Mouse (Mus musculus) forebrain, embryonic 11.5 days (tissue): Measurements from ENCODE around the gene Plxnd1. TPM values are rescaled to one million over a fixed set of nuclear protein-coding genes. Genes with fewer than 3 reads are reported as not detected.

ENCODE experiments used
- ATAC-seq: fragments of 200-750 bp; cut with Nextera tagmentation; replicated peaks from 2 replicates; pipeline ENCODE4 v1.8.0; 2017; ENCODE audit warnings: moderate TSS enrichment; ENCODE audit not compliant: low FRiP score
- DNase-seq: peaks from one replicate; pipeline ENCODE4 v3.0.0-alpha.2; 2017; ENCODE audit warnings: low spot score
- H3K27ac ChIP-seq: fragments of 300-500 bp; sonication (generic); 2 replicates; pipeline ENCODE4 v1.5.1; 2014; ENCODE audit warnings: low read depth, low read length
- H3K27me3 ChIP-seq: fragments of 300-500 bp; sonication (generic); 2 replicates; pipeline ENCODE4 v1.6.1; 2014; ENCODE audit warnings: mild to moderate bottlenecking, low read length, mixed read lengths; ENCODE audit not compliant: control insufficient read depth, insufficient read depth
- H3K36me3 ChIP-seq: fragments of 300-500 bp; sonication (generic); 2 replicates; pipeline ENCODE4 v1.6.1; 2014; ENCODE audit warnings: mild to moderate bottlenecking, low read length, moderate library complexity, mixed read lengths; ENCODE audit not compliant: control insufficient read depth, insufficient read depth
- H3K4me1 ChIP-seq: fragments of 300-500 bp; sonication (generic); replicated peaks from 2 replicates; pipeline ENCODE4 v1.6.1; 2014; ENCODE audit warnings: low read length, mixed read lengths; ENCODE audit not compliant: control insufficient read depth, insufficient read depth
- H3K4me2 ChIP-seq: fragments of 300-500 bp; sonication (generic); 2 replicates; pipeline ENCODE4 v1.6.1; 2014; ENCODE audit warnings: low read depth, mild to moderate bottlenecking, low read length, moderate library complexity, mixed read lengths; ENCODE audit not compliant: severe bottlenecking
- H3K4me3 ChIP-seq: fragments of 300-500 bp; sonication (generic); 2 replicates; pipeline ENCODE4 v1.5.1; 2014; ENCODE audit warnings: low read depth, low read length
- H3K9ac ChIP-seq: fragments of 300-500 bp; sonication (generic); 2 replicates; pipeline ENCODE4 v1.6.1; 2014; ENCODE audit warnings: low read length
- H3K9me3 ChIP-seq: fragments of 300-500 bp; sonication (generic); 2 replicates; pipeline ENCODE4 v1.6.1; 2016; ENCODE audit warnings: low read length, mixed read lengths; ENCODE audit not compliant: control insufficient read depth
- WGBS: fragments of 180-500 bp; shearing (Covaris S2); extraction: QIAGEN DNeasy Blood & Tissue Kit; methylation state at CpG from one replicate; pipeline ENCODE4 v1.1.7; 2014; 5-methylcytosine and 5-hydroxymethylcytosine counted together
- polyA plus RNA-seq: library from polyadenylated mRNA; unstranded; fragments of >200 nt; fragmentation: Nextera tagmentation; extraction: Ambion mirVana; gene quantifications from 2 replicates; pipeline ENCODE4 v1.2.1, GENCODE M21; 2014

The Plxnd1 gene
- polyA plus RNA-seq, 1 experiment from 2014 or later = 25.5 TPM

DNA sequence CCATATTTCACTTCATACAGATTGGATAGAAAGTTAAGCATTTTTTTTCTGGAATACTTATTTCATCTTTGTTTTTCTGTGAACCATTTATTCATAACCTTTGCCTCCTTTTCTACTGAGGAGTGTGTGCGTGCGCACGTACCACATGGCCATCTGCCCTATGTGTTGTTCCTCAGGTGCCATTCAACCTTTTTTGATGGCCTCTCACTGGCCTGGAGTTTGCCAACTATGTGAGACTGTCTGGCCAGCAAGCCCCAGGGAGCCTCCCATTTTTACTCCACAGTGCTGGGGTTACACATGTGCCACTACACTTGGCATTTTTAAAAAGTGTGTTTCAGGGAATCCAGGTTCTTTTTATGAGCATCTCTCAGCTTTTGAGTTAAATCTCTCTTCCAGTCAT lies 21.1 kb upstream of the Plxnd1 start:
- H3K27ac ChIP-seq = no peak overlapping the region
- H3K9me3 ChIP-seq = no peaks in the 10 kb centered on the region
- no peak for ATAC-seq
- no peak overlapping the region for H3K4me3 ChIP-seq
- DNase-seq = no peak
- H3K27me3 ChIP-seq = no peaks in the 10 kb centered on the region
- no peaks in the 10 kb centered on the region for H3K36me3 ChIP-seq
- H3K4me1 ChIP-seq = no peaks in the 10 kb centered on the region
- 93% methylated on average over 3 of the region's 3 CpGs for WGBS
- H3K4me2 ChIP-seq = no peak overlapping the region
- H3K9ac ChIP-seq = no peak overlapping the region

DNA sequence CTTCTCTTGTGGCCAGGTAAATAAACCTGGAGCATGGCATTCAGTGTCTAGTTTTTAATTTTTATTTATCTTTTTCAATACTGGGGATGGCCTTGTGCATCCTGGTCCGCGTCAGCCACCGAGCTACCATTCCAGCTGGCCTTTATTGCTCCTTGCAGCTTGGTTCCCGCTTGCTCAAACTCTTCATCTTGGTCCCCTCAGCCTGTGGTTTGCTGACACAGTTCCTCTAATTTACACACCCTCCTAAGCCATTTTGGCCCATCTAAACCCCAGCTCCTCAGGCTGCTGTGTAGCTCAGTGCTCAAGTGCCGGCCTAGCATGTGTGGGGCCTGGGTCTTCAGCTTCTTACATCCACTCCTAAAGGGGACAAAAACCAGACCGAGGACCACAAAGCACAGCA lies 19.3 kb upstream of the Plxnd1 start:
- H3K9ac ChIP-seq = no peak overlapping the region
- no peak overlapping the region for H3K4me3 ChIP-seq
- no peaks in the 10 kb centered on the region for H3K4me1 ChIP-seq
- 87% methylated on average over 6 of the region's 6 CpGs for WGBS
- H3K4me2 ChIP-seq = no peak overlapping the region
- H3K27me3 ChIP-seq = no peaks in the 10 kb centered on the region
- H3K9me3 ChIP-seq = no peaks in the 10 kb centered on the region
- DNase-seq (no peak), ATAC-seq (no peak)
- H3K36me3 ChIP-seq = no peaks in the 10 kb centered on the region
- H3K27ac ChIP-seq = no peak overlapping the region

DNA sequence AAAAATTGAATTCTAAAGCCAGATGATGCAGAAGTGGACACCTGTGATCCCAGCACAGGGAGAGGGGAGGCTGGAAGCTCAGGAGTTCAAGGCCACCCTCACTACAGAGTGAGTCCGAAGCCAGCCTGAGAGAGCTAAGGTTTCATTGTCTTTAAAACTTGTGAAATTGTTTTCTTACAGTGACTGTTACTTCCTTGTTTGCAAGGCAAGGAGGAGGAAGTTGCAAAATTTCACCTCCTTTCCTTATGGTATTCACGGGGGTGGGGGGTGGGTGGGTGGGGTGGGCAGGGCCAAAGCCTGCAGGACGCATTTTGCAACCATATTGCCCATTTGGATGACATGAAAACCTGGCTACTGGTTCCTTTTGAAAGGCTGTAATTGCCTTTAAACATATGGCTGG lies 18.9 kb upstream of the Plxnd1 start:
- Histone ChIP-seq H3K4me1 (no peaks in the 10 kb centered on the region), H3K4me2 (no peak overlapping the region), H3K9ac (no peak overlapping the region), H3K27me3 (no peaks in the 10 kb centered on the region), H3K36me3 (no peaks in the 10 kb centered on the region), H3K27ac (no peak overlapping the region), H3K9me3 (no peaks in the 10 kb centered on the region), H3K4me3 (no peak overlapping the region)
- WGBS = 86% methylated on average over 3 of the region's 3 CpGs
- ATAC-seq = no peak
- DNase-seq = no peak

DNA sequence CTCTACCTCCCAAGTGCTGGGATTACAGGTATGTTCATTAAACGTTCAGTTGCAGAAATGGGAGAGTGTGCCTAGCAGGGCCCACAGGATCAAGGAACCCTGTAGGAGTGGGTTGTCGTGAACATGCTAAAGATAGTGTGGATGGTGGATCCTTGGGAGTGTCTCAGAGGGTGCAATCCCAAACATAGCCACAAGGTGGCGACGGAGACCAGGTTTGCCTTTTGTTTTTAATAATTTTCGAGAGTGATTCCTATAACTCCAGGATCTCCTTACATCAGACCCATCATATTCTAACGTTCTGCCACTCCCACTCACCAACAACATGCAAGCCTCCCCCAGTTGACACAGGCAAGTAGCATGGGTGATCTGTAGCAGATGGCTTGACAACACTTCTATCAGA lies 15.7 kb upstream of the Plxnd1 start:
- peak; percentile 87 for DNase-seq
- no peaks in the 10 kb centered on the region for H3K36me3 ChIP-seq
- 11% methylated on average over 6 of the region's 6 CpGs for whole genome bisulfite sequencing
- no peak overlapping the region for H3K9ac ChIP-seq
- H3K4me1 ChIP-seq = no peaks in the 10 kb centered on the region
- H3K4me2 ChIP-seq = no peak overlapping the region
- no peak overlapping the region for H3K27ac ChIP-seq
- peak; percentile 47; the same call in 1 of the 2 replicates for ATAC-seq
- H3K9me3 ChIP-seq = no peaks in the 10 kb centered on the region
- no peaks in the 10 kb centered on the region for H3K27me3 ChIP-seq
- H3K4me3 ChIP-seq = no peak overlapping the region

DNA sequence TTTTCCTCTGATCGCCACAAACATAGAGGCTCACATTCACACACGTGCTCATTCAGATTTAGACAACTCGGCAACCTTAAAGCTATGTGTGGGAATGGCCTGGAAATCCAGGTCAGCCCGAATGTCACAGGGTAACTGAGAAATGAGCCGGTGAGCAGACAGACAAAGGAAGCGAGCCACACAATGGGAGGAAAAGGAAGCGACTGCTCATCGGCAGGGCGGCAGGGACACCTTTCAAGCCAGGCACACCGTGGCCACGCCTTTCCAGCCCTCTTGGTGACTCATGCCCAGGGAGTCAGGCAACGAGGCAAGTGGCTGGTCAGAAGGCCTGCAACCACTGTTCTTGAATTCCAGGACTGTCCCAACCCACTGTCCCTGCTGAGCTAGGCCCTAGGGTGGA lies 14.6 kb upstream of the Plxnd1 start:
- ATAC-seq = no peak
- WGBS = 54% methylated on average over 12 of the region's 12 CpGs
- H3K4me2 ChIP-seq = no peak overlapping the region

DNA sequence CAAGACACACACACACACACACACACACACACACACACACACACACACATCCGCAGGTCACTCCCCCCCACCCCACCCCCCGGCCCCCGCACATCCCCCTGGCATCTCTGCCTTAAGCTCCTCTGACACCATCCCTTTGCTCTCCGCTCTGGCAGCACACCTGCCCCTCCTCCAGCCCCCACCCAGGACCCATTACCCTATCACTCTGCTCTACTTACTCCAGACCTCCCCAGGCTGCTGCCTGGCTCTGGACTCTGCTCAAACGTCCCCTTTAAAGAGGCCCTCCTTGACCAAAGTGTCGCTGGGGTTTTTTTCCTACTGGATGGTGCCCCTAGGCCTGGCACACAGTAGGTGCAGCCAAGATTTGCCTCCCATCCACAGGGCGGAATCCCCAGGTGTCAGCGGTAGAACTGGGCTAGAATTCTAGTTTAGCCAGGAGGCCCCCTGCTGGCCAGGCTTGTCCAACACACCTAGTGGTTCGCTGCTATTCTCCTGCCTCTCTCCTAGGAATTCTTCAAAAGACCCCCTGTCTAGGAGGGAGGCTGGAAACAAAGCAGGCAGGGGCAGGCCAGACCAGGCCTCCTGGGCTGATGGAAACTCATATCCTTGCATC lies 12.9 kb upstream of the Plxnd1 start:
- peak; percentile 86 for DNase-seq

More for the DNA sequence above, 14.6 kb upstream of the Plxnd1 start:
- Histone ChIP-seq H3K4me1 (no peaks in the 10 kb centered on the region), H3K27ac (no peak overlapping the region), H3K9ac (no peak overlapping the region), H3K27me3 (no peaks in the 10 kb centered on the region), H3K9me3 (no peaks in the 10 kb centered on the region), H3K36me3 (no peaks in the 10 kb centered on the region), H3K4me3 (no peak overlapping the region)
- no peak for DNase-seq

DNA sequence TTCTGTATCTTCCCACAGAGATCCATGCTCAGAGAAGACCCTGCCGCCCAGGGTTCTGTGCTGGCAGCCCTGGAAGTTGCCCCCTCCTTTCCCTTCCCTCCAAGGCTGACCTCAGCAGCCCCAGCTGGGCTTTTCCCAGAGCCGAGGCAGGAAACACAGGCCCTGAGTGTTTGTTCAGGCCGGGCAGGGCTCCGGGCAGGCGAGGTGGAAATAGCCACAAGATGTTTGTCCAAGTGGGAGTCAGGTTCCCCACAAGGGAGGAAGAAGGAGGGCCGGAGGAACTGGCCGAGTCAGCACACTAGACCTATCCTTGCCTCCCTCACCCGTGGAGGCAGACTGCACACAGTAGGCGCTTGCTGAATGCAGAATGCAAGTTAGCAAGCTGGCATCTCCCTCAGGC lies 11.9 kb upstream of the Plxnd1 start:
- Histone ChIP-seq H3K4me3 (no peak overlapping the region), H3K9me3 (no peaks in the 10 kb centered on the region), H3K4me2 (no peak overlapping the region), H3K4me1 (no peaks in the 10 kb centered on the region), H3K27me3 (no peaks in the 10 kb centered on the region), H3K27ac (no peak overlapping the region), H3K9ac (no peak overlapping the region), H3K36me3 (no peaks in the 10 kb centered on the region)
- 48% methylated on average over 9 of the region's 9 CpGs for WGBS
- no peak for ATAC-seq
- DNase-seq = peak; percentile 57

More for the DNA sequence above, 12.9 kb upstream of the Plxnd1 start:
- Histone ChIP-seq H3K4me1 (no peaks in the 10 kb centered on the region), H3K9ac (no peak overlapping the region), H3K4me3 (no peak overlapping the region), H3K4me2 (no peak overlapping the region), H3K9me3 (no peaks in the 10 kb centered on the region), H3K27me3 (no peaks in the 10 kb centered on the region), H3K36me3 (no peaks in the 10 kb centered on the region), H3K27ac (no peak overlapping the region)
- WGBS = 21% methylated on average over 9 of the region's 9 CpGs
- ATAC-seq = peak; percentile 32; the same call in 1 of the 2 replicates

DNA sequence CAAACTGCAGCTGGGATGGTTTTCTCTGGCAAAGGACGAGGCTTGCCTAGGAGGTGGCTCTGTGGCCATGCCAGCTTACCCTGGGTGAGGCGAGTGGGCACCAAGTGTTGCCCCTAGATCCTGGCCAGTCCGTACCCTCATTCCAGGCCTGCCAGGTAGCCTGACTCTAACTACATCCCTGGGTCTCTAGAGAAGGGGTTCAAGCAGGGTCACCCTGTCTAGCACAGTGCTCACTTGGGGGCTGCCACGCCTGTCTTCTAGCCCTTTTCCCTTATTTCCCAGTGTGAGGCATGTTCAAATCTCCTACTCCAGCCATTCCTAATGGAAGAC lies 11.1 kb upstream of the Plxnd1 start:
- 88% methylated on average over 4 of the region's 4 CpGs for WGBS
- H3K9ac ChIP-seq = no peak overlapping the region
- H3K9me3 ChIP-seq = no peaks in the 10 kb centered on the region
- H3K36me3 ChIP-seq = no peaks in the 10 kb centered on the region
- H3K4me3 ChIP-seq = no peak overlapping the region
- no peaks in the 10 kb centered on the region for H3K4me1 ChIP-seq
- H3K4me2 ChIP-seq = no peak overlapping the region
- no peak overlapping the region for H3K27ac ChIP-seq
- DNase-seq = peak; percentile 34
- no peak for ATAC-seq
- H3K27me3 ChIP-seq = no peaks in the 10 kb centered on the region

DNA sequence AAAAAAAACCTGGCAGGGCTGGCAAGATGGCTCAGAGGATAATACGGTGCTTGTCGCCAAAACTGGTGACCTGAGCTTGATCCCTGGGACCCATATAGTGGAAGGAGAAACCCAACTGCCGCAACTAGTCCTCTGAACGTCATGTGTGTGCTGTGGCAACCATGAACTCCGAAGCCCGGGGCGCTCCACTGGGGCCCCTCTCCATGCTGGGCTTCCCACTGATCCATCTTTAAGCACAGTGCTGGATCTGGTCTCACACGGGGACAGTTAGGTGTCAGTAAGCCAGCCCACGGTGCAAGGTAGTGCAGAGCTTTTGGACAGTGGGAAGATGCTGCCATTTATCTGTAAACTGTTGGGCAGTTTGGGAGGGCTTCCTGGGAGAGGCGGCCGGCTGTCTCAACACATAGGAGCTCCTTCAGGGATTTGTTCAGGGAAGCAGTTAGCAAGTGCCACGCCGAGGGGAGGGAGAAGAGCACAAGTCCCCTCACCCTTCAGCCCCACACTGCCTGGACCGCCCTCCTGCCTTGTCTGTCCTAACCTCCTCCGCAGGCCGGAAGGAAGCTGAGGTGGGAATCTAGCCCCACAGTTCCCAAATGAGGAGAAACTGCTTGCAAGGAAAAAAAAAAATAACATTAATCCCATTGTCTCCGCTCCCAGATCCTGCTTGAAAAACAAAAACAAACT lies 10.6 kb upstream of the Plxnd1 start:
- H3K4me2 ChIP-seq = no peak overlapping the region
- H3K27ac ChIP-seq = no peak overlapping the region
- DNase-seq (peak; percentile 39), ATAC-seq (no peak)
- H3K9ac ChIP-seq = no peak overlapping the region
- no peaks in the 10 kb centered on the region for H3K4me1 ChIP-seq
- H3K27me3 ChIP-seq = no peaks in the 10 kb centered on the region
- WGBS = 74% methylated on average over 17 of the region's 17 CpGs
- H3K4me3 ChIP-seq = no peak overlapping the region
- no peaks in the 10 kb centered on the region for H3K36me3 ChIP-seq
- no peaks in the 10 kb centered on the region for H3K9me3 ChIP-seq
